Mouse (Mus musculus) CD4-positive naive resting alpha-beta T cell, adult 57 days (primary cell): ENCODE data around the gene Mfap3l. TPM values are rescaled to one million over a fixed set of nuclear protein-coding genes. Genes with fewer than 3 reads are reported as not detected.

Experiments
- total RNA-seq: library from RNA; stranded (reverse); gene quantifications from one replicate; pipeline ENCODE4 v1.2.4, GENCODE M21; 2023

The Mfap3l gene
- total RNA-seq: 0.15 TPM

DNA sequence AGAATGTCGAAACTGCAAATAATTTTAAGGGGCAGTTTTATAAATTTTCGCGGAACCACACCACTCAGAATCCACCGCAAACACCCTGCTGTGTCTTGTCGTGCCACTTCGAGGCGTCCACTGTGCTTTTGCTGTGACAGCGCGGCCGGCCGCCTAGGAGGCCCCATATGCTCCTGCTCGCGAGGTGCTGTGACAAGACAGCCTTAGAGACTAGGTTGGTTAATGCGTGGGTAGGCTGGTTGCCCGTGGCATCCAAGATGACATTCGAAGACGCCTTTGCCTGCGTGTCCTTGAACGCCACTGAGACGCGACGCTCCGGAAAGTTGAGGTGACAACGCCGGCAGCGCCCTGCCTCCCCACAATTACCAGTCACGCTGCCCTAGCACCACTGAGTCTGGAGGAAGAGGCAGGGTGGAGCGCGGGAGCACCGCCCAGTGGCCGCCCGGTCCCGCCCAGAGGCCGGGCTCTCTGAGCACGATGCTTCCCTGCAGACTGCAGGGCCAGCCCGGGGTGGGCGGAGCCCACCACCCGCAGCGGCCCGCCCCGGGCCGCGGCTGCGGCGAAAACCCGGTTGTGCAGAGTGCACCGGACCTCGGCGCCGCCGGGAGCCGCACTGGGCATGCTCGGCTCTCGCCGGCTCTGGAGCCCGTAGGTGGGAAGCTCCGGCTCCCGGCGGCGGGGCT lies at the start of gene Mfap3l:
Mfap3l (plus strand) TSS at position 578 of the 683 bp plus-strand sequence.

Other genes starting within 250 kb of the Mfap3l start
- not detected for gene Gm10283, start 129.6 kb upstream of the Mfap3l start, total RNA-seq
- not detected for gene Aadat, start 126.9 kb upstream of the Mfap3l start, total RNA-seq